Mouse (Mus musculus) ES-E14 (cell line): ENCODE data around the gene Katnb1.

Experiments used
- CHD2 ChIP-seq: IDR thresholded peaks from 2 replicates; pipeline ENCODE4 v1.6.1; 2014; ENCODE audit warnings: mild to moderate bottlenecking, low read depth, low read length, inconsistent platforms
- HCFC1 ChIP-seq: IDR thresholded peaks from 2 replicates; pipeline ENCODE4 v1.6.1; 2012; ENCODE audit warnings: low read length, inconsistent platforms, borderline replicate concordance; ENCODE audit not compliant: insufficient read depth
- MAFK ChIP-seq: IDR thresholded peaks from 2 replicates; pipeline ENCODE4 v1.6.1; 2014; ENCODE audit warnings: mild to moderate bottlenecking, low read depth, low read length, inconsistent platforms; ENCODE audit not compliant: insufficient read depth

GRCm38 (mm10) chr8:95101972-95102371, 21.0 kb downstream of the Katnb1 start:
- TF ChIP-seq CHD2 (no peak), HCFC1 (no peak), MAFK (no peak)
